Mouse (Mus musculus): ENCODE measurements around the gene Tbc1d1. TPM values are rescaled to one million over a fixed set of nuclear protein-coding genes. Genes with fewer than 3 reads are reported as not detected.
"Not testable (repeated sequence)": the region's sequence is repeated elsewhere in the genome, so short reads cannot be mapped to it uniquely, and the experiment has no call there.

The Tbc1d1 gene
- total RNA-seq, 2 experiments from 2014 or later: 57.2 to 73.9 TPM

GRCm38 (mm10) chr5:64301246-64301645 lies 145.1 kb downstream of the Tbc1d1 start:
- DNase-seq (ENCODE audit: low spot score): no peak

GRCm38 (mm10) chr5:64307289-64307688 lies 151.2 kb downstream of the Tbc1d1 start:
- DNase-seq (ENCODE audit: low spot score): no peak

GRCm38 (mm10) chr5:64312295-64312694 lies 156.2 kb downstream of the Tbc1d1 start:
- no peak for DNase-seq (ENCODE audit: low spot score)

DNA sequence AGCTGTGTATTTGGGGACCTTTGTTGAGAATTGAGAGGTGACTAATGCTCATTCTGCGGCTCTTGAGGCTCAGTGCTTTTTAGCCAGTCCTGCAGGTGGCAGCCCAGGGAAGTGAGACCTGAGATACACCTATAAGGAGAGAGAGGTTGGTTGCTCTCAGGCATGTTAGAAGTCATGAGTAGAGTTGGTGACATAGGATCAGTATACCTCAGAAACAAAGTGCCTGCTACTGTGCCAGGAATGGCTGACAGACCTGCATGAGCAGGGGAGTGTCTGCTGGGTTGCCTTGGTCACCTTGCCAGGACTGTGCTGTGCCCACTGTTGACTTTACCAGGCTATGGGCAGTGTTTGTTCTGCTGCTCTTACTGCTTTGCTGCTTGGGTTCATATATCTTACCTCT lies 157.4 kb downstream of the Tbc1d1 start:
- no peak for DNase-seq (ENCODE audit: low spot score)

- DNase-seq (ENCODE audit: low spot score): no peak
Observed at GRCm38 (mm10) chr5:64314288-64315052, 158.4 kb downstream of the Tbc1d1 start.

DNA sequence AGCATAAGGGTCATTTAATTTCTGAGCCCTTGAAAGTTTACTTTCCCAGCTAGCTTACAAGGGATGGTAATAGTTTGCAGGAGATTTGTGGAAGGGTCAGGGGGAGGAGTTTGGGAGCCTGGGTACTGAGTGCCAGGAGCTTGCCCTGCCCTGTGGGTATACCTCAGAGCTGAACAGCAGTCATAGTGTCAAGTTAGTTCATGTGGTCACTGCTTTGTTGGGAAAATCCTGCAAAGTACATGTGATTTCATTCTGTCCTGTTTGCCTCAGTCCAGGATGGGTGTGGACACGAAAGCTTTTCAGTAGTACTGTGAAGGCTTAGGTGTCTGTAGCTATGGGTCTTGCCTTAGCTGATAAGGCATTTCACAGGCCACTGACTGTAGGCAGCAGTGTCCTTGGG lies 159.0 kb downstream of the Tbc1d1 start:
- no peak for DNase-seq (ENCODE audit: low spot score)

DNA sequence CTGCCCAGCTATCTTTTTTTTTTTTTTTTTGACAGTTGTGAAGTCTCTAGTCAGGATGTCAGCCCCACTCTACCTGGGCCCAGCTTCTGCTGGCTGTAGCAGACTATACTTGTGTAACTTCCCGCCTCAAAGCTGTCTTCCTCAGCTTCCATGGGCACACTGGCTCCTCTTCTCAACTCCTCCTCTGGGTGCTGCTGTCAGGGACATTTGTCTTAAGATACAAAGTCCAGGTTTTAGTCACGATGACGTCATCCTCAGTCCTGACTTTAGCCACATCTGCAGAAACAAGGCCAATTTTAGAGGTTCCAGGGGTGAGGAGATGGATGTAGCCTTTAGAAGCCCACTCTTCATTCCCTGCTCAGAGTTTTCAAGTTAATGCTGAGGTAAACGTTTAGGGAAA lies 167.2 kb downstream of the Tbc1d1 start:
- DNase-seq (ENCODE audit: low spot score): no peak

GRCm38 (mm10) chr5:64324353-64324752 lies 168.2 kb downstream of the Tbc1d1 start:
- no peak for DNase-seq (ENCODE audit: low spot score)

DNA sequence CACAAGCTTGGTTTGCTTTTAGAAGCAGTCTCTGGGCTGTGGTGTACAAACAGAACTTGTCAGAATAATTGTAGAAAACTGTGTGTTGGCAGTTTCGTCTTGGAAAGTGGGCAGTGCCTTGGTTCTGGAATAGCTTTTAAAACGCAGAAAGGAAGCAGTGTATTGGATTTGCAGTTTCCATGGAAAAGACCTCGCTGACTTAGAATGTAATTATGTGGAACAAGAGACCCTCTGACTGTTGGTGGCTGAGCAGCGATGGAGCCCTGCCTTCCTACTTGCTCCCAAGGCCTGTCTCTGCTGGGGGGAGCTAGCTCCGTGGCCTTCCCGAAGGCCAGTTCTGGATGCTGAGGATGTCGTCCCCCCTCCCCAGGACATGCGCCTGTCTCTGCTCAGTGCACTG lies 168.8 kb downstream of the Tbc1d1 start:
- DNase-seq (ENCODE audit: low spot score): no peak

DNA sequence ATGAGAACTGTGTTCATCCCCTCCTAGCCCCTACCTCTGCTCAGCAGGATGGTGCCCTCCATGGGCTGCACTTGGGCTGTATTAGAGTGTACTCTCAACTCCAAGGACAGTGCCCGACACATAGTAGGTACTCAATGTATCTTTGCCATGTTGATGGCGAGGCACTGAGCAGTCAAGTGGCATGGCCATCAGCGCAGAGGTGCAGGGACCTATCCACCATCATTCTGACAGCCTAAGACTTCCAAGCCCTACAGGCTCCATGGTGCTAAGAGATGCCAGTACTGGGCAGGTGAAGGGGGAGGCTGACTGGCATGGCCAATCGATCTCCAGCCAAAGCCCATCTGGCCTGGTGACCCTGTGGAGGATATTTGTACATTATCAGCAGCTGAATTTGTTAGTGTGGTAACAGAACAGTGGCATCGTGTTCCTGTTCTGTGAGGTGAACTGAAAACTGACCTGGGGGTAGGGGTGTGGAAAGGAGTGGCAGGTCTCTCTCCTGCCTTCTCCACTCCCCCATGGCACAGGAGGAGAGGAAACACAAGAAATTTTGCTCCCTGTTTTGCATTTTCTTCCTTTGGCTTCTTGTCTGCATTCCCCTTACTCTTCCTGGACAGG lies 169.7 kb downstream of the Tbc1d1 start:
- DNase-seq (ENCODE audit: low spot score): no peak

DNA sequence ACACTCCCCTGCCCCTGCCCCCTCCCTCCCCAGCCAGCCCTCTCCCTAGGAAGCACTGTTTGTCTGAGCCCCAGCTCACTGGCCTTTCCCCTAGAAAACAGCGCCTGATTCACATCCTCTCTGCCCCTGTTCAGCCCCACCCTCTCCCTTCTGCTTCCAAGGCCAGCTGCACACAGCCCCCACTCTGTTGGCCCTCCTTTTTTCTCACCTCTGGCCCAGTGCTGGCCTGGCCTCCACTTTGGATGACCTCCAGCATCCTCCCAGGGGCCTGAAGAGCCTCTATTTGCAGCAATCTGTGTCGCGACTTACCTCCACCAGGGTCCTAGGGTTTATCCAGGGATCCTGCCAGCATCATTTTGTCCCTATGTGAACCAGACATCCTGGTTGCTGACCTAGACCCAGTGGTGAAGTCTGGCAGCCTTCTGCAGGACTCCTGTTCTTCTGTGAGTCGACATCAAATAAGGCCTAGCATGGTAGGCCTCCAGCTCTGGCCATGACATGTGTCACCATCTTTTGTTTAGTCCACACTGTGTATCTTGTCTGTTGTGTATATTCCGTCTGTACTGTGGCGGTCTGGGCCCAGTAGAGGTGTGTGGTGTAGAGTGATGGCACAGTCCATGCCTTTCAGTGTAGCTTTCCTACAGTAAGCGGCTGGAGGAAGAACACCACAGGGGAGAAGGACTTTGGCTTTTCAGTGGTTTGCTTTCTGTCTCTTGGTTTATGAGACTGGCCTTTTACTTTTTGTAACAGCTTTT lies 170.5 kb downstream of the Tbc1d1 start:
- DNase-seq (ENCODE audit: low spot score): peak; percentile 84

GRCm38 (mm10) chr5:64327212-64327902 lies 171.3 kb downstream of the Tbc1d1 start:
- peak; percentile 51 for DNase-seq (ENCODE audit: low spot score)

DNA sequence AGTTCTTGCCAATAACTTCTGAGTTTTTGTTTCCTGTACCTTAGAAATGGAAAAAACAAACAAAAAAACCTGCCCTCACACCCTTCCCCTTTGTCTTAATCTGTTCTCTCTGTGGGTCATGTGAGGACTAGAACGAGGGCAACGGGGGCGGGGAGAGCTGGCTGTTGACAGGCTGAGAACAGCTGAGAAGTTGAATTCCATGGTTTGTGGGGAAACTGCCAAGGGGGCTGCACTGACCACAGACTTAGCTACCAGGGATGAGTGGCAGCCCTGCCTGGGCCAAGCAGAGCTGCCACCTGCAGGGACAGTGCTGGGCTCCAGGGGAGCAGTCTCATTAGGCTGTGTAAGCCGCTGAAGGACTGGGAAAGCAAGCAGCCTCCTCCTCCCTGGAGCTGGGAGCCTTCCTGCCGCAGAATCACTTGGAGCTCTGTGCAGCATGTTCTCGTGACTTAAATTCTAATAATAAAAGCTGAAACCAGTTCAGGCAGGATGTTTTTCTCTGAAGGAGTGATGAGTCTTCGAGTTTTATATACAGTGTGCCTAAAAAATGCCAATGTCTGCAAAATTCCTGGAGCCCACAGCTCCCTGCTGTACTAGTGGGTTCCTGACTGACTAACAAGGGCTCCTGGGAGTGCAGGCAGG lies 180.8 kb downstream of the Tbc1d1 start:
- DNase-seq (ENCODE audit: low spot score): peak; percentile 81

DNA sequence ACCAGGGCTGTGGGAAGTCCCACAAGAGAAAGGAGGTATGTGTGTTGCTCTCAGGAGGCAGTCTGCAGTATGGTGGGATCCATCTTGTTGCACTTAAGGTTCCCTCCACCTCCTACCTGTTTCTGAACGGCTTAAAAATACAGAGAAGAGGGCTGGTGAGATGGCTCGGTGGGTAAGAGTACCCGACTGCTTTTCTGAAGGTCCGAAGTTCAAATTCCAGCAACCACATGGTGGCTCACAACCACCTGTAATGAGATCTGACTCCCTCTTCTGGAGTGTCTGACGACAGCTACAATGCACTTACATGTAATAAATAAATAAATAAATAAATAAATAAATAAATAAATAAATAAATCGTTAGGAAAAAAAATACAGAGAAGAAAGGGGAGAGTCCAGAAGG lies 182.7 kb downstream of the Tbc1d1 start:
- DNase-seq (ENCODE audit: low spot score): not testable (repeated sequence)

GRCm38 (mm10) chr5:64340366-64340765 lies 184.3 kb downstream of the Tbc1d1 start:
- DNase-seq (ENCODE audit: low spot score): no peak

DNA sequence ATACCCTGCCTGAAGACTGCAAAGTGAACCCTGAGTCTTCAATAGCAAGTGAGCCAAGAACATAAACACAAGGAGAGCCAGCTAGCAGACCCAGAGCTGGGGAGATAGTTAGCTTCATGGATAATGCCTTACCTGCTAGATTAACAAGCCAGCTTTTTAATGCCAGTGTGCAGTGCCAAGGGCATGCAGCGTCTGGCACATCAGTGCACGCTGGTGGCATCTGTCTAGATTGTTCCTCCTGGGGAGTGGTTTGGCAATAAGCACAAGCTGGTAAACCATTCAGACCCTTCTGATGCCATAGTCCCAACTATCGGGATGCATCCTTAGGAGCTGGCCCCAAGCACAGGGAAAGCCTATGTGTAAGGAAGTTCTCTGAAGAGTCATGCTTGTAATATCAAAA lies 185.6 kb downstream of the Tbc1d1 start:
- no peak for DNase-seq (ENCODE audit: low spot score)

- no peak for DNase-seq (ENCODE audit: low spot score)
Observed at GRCm38 (mm10) chr5:64342138-64342537, 186.0 kb downstream of the Tbc1d1 start.

DNA sequence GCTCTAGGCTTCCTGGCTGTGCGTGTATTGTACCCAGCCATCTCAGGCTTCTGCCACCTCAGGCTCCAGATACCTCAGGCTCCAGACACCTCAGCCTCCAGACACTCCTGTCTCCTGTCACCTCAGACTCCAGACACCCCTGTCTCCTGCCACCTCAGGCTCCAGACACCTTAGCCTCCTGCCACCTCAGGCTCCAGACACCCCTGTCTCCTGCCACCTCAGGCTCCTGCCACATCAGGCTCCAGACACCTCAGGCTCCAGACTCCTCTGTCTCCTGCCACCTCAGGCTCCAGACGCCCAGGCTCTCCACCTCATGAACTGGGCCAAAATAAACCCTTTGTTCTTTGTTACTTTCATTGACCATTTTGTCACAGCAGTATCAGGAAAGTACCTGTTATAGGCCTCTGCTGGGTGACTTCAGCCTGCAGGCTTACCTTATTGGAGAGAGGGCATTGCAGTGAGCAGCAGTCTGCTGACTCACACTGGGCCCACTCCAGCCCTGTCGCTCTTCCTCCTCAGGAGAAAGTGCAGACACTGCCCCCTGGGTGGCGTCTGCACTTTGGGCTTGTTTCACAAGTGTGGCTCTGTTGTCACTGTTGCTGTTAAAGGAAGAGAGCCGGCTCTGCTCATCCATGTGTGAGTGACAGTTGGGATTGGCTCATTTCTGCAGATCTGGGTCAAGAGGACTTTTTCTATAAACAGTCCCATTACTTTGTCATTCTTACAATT lies 188.0 kb downstream of the Tbc1d1 start:
- no peak for DNase-seq (ENCODE audit: low spot score)

- no peak for DNase-seq (ENCODE audit: low spot score)
Observed at GRCm38 (mm10) chr5:64345181-64345735, 189.2 kb downstream of the Tbc1d1 start.

- no peak for DNase-seq (ENCODE audit: low spot score)
Observed at GRCm38 (mm10) chr5:64345761-64346160, 189.7 kb downstream of the Tbc1d1 start.
